In genomic region chr1:36824356-36824755, GRCm38 (mm10) we compare ENCODE assay signal across 29 mouse cellular contexts.
"Had no signal": no experiment of that assay in that cellular context is flagged by ENCODE, and none has a peak within 500 bp of the region (broad histone marks: within the 10 kb centered on the region; RNA-seq: fewer than 3 reads in every experiment).

No protein-coding gene starts in this region.

- H3K9me3 ChIP-seq: embryonic facial prominence, embryonic 10.5 days; embryonic facial prominence, embryonic 12.5 days; embryonic facial prominence, embryonic 13.5 days; embryonic facial prominence, embryonic 15.5 days; forebrain, embryonic 10.5 days; forebrain, embryonic 12.5 days; forebrain, embryonic 13.5 days; forebrain, embryonic 15.5 days had no signal

- ATAC-seq: forebrain, embryonic 13.5 days; forebrain, embryonic 14.5 days; forebrain, embryonic 15.5 days; forebrain, embryonic 16.5 days; forebrain, postnatal 0 days had no signal

- H3K4me3 ChIP-seq: embryonic facial prominence, embryonic 10.5 days; embryonic facial prominence, embryonic 12.5 days; embryonic facial prominence, embryonic 13.5 days; embryonic facial prominence, embryonic 15.5 days; erythroblast, embryonic 14.5 days; forebrain, embryonic 10.5 days; forebrain, embryonic 12.5 days; forebrain, embryonic 13.5 days; forebrain, embryonic 15.5 days; gastrocnemius, adult 2 months; heart, adult 2 months had no signal

- H3K27me3 ChIP-seq: embryonic facial prominence, embryonic 12.5 days; embryonic facial prominence, embryonic 13.5 days; embryonic facial prominence, embryonic 15.5 days; forebrain, embryonic 12.5 days; forebrain, embryonic 13.5 days; forebrain, embryonic 15.5 days had no signal

- H3K4me1 ChIP-seq: embryonic facial prominence, embryonic 10.5 days; embryonic facial prominence, embryonic 12.5 days; embryonic facial prominence, embryonic 13.5 days; embryonic facial prominence, embryonic 15.5 days; forebrain, embryonic 10.5 days; forebrain, embryonic 12.5 days; forebrain, embryonic 13.5 days; forebrain, embryonic 15.5 days had no signal

- H3K4me2 ChIP-seq: embryonic facial prominence, embryonic 12.5 days; embryonic facial prominence, embryonic 13.5 days; embryonic facial prominence, embryonic 15.5 days; forebrain, embryonic 12.5 days; forebrain, embryonic 13.5 days; forebrain, embryonic 15.5 days had no signal

- H3K27ac ChIP-seq: embryonic facial prominence, embryonic 10.5 days; embryonic facial prominence, embryonic 12.5 days; embryonic facial prominence, embryonic 13.5 days; embryonic facial prominence, embryonic 15.5 days; forebrain, embryonic 10.5 days; forebrain, embryonic 12.5 days; forebrain, embryonic 13.5 days; forebrain, embryonic 15.5 days; gastrocnemius, adult 2 months; heart, adult 2 months had no signal

- DNase-seq: cerebellum, adult 18-20 months; cerebellum, adult 2 months; cerebellum, adult 8-10 months; cerebellum, adult 9-10 months; cerebellum, adult 9-11 months; cerebellum, postnatal 10 days; cerebellum, postnatal 14 days; cerebellum, postnatal 25 days; cerebellum, postnatal 36 days; embryo, embryonic 11 days; forebrain, postnatal 0 days; gastrocnemius, adult 2 months; gastrocnemius, postnatal 10 days; gastrocnemius, postnatal 14 days; gastrocnemius, postnatal 25 days; gastrocnemius, postnatal 36 days; heart, adult 18-20 months; heart, adult 2 months had no signal

- H3K9ac ChIP-seq: embryonic facial prominence, embryonic 12.5 days; embryonic facial prominence, embryonic 13.5 days; embryonic facial prominence, embryonic 15.5 days; forebrain, embryonic 12.5 days; forebrain, embryonic 13.5 days; forebrain, embryonic 15.5 days; forebrain, postnatal 0 days had no signal
